Mouse (Mus musculus) C2C12 (cell line): ENCODE results near the gene Trim8. TPM values are rescaled to one million over a fixed set of nuclear protein-coding genes. Genes with fewer than 3 reads are reported as not detected.

Source experiments
- H3K27me3 ChIP-seq: one replicate; pipeline ENCODE4 v1.6.1; 2011; ENCODE audit not compliant: control insufficient read depth, insufficient read depth, insufficient read length
- H3K36me3 ChIP-seq: one replicate; pipeline ENCODE4 v1.6.1; 2011; ENCODE audit not compliant: control insufficient read depth, insufficient read depth
- H3K4me3 ChIP-seq: one replicate; pipeline ENCODE4 v1.5.1; 2011; ENCODE audit warnings: mild to moderate bottlenecking, control low read depth; ENCODE audit not compliant: poor library complexity, insufficient read depth, severe bottlenecking
- H3K79me2 ChIP-seq: one replicate; pipeline ENCODE4 v1.6.1; 2011; ENCODE audit not compliant: control insufficient read depth, insufficient read depth
- H3K79me3 ChIP-seq: one replicate; pipeline ENCODE4 v1.6.1; 2011; ENCODE audit warnings: low read depth, control low read depth
- H3ac ChIP-seq: one replicate; pipeline ENCODE3; 2011; ENCODE audit warnings: low read depth; ENCODE audit not compliant: control insufficient read depth, insufficient read length
- CEBPB ChIP-seq: IDR thresholded peaks from one replicate; pipeline ENCODE4 v1.6.1; 2011; ENCODE audit warnings: low read depth, mild to moderate bottlenecking, control low read depth, moderate library complexity
- CTCF ChIP-seq: IDR thresholded peaks from one replicate; pipeline ENCODE4 v1.5.1; 2011; ENCODE audit not compliant: control insufficient read depth, insufficient read depth, insufficient read length
- FOSL1 ChIP-seq: IDR thresholded peaks from one replicate; pipeline ENCODE4 v1.8.0; 2011; ENCODE audit warnings: mild to moderate bottlenecking, low read length; ENCODE audit not compliant: poor library complexity, insufficient read depth, severe bottlenecking
- MAX ChIP-seq: IDR thresholded peaks from one replicate; pipeline ENCODE4 v1.6.1; 2011; ENCODE audit warnings: mild to moderate bottlenecking, control low read depth
- MYOD1 ChIP-seq: IDR thresholded peaks from one replicate; pipeline ENCODE4 v1.6.1; 2011; ENCODE audit warnings: low read depth; ENCODE audit not compliant: control insufficient read depth, insufficient read length
- MYOG ChIP-seq: IDR thresholded peaks from one replicate; pipeline ENCODE4 v1.6.1; 2011; ENCODE audit not compliant: control insufficient read depth, insufficient read length; ENCODE audit errors: extremely low read depth
- USF1 ChIP-seq: IDR thresholded peaks from one replicate; pipeline ENCODE4 v1.6.1; 2011; ENCODE audit warnings: low read depth, mild to moderate bottlenecking, control low read depth, moderate library complexity
- polyA plus RNA-seq: library from polyadenylated mRNA; unstranded; fragments of >200 nt; fragmentation: generic; extraction: Trizol; gene quantifications from one replicate; pipeline ENCODE4 v1.2.1, GENCODE M21; 2012; ENCODE audit warnings: missing spikeins

Trim8 gene
- polyA plus RNA-seq, 1 experiment, result 26.8 TPM

DNA sequence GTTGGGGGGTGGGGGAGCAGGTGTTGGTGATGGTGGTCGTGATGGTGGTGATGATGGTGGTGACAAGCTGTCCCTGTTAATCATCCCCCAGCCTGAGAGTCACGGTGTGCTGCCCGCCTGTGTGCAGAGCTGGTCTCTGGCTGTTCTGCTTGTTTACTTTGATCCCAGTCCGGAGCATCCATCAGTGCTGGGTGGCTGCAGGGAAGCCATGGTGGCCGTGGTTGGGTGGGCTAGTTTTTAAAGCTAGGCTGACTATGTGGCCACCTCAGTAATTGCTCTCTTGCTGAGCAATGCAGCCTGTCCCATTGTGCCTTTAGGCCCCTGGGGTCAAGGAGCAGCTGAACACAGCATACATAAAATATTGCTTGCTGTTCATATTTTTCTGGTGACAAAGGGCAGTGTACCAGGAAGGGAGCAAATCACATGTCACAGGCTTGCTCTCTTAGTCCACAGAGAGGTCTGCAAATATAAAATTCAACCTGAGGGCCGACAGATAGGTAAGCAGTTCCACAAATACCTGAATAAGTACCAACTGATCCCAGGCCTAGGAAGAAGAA is 33.1 kb downstream of the Trim8 start:
- Histone ChIP-seq H3K36me3 (no peaks in the 10 kb centered on the region), H3K79me2 (no peaks in the 10 kb centered on the region), H3ac (no peak overlapping the region), H3K27me3 (no peaks in the 10 kb centered on the region), H3K79me3 (no peaks in the 10 kb centered on the region), H3K4me3 (no peak overlapping the region)
- TF ChIP-seq MAX (no peak), FOSL1 (no peak), USF1 (no peak), MYOG (no peak), MYOD1 (no peak), CEBPB (no peak), CTCF (no peak)

DNA sequence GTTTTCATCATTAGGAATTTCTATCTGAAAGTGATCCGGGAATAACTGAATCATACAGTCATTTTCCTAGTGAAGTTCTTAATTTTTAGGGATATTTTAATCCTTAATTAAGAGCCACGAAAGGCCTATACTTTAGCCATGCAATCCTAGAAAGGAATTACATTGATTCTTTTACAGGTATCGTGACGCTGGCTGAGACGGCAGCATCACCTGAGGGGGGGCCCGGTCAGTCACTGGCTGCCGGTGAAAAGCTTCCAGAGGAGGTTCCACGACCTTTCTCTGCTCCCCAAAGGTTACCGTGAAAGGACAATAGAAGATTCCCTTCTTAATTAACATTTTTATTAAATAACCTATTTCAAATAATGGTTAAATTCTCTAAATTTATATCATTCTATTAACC is 35.9 kb downstream of the Trim8 start:
- Histone ChIP-seq H3K79me3 (no peaks in the 10 kb centered on the region), H3K4me3 (no peak overlapping the region), H3ac (no peak overlapping the region), H3K27me3 (no peaks in the 10 kb centered on the region), H3K36me3 (no peaks in the 10 kb centered on the region), H3K79me2 (no peaks in the 10 kb centered on the region)
- no peak for TF ChIP-seq MYOG
- no peak for TF ChIP-seq USF1
- TF ChIP-seq MAX, result no peak
- TF ChIP-seq MYOD1, result no peak
- no peak for TF ChIP-seq FOSL1
- TF ChIP-seq CEBPB, result no peak
- TF ChIP-seq CTCF, result no peak

DNA sequence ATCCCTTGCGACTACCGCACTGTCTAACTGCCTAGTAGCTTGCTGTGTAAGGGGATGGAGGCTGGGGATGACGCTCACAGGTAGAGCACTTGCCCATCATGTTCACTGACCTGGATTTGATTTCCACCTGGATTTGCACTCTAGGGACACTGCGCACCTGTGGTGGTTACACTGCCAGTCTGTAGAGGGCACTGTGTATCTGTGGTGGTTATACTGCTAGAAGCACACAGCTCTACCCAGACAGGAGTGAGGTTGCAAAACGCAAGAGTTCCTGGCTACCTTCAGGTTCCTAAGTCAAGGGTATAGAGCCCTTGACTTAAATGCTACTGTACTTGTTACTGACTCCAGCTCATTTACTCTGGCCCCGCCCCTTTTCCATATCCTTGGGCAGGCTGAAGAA is 36.7 kb downstream of the Trim8 start:
- H3K4me3 ChIP-seq, result no peak overlapping the region
- H3K79me3 ChIP-seq, result no peaks in the 10 kb centered on the region
- H3K79me2 ChIP-seq, result no peaks in the 10 kb centered on the region
- H3ac ChIP-seq, result no peak overlapping the region
- TF ChIP-seq CTCF (no peak), USF1 (no peak), MYOD1 (no peak), FOSL1 (no peak), CEBPB (no peak), MAX (no peak), MYOG (no peak)
- H3K36me3 ChIP-seq, result no peaks in the 10 kb centered on the region
- H3K27me3 ChIP-seq, result no peaks in the 10 kb centered on the region

DNA sequence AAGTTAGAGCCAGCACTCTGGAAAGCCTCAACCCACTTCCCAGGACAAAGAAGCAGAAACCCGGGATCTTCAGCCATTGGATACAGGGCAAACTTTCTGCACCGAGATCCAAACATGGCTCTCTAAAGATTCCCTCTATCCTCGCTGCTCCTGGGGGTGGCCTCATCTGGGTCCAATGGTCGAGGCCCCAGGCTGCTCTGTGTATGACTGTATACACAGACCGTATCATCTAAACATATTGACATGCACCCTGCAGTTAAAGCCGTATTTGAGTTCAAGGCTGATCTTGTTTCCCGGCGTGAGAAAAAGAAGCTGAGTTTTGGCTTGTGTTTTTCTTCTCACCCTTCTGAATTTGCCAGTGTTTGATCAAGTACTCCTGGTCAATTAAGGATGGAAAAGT is 41.2 kb downstream of the Trim8 start:
- H3K4me3 ChIP-seq, result no peak overlapping the region
- H3K79me3 ChIP-seq, result no peaks in the 10 kb centered on the region
- H3K27me3 ChIP-seq, result no peaks in the 10 kb centered on the region
- no peak for TF ChIP-seq USF1
- no peak for TF ChIP-seq MYOG
- TF ChIP-seq FOSL1, result no peak
- H3K36me3 ChIP-seq, result no peaks in the 10 kb centered on the region
- H3K79me2 ChIP-seq, result no peaks in the 10 kb centered on the region
- no peak overlapping the region for H3ac ChIP-seq

DNA sequence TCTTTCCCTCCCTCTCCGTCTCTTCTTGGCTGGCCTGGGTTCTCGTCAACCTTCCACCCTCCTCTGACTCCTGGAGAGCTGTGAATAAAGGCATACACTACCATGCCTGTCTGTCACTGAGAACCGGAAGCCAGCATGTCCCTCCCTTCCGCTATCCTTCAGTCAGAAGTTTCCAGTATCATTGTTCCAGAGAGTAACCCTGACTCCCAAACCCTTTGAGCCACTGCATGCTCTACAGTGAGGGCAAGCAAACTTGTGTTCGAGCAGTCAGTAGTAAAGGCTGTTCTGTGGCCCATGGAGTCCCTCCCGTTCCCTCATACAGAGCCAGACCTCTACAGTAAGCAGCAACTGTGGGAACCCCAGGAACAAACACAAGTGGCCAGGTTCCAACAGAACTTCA is 46.1 kb downstream of the Trim8 start:
- no peak for TF ChIP-seq CEBPB
- no peak for TF ChIP-seq CTCF
- no peak for TF ChIP-seq USF1
- no peak for TF ChIP-seq MYOD1
- no peak for TF ChIP-seq MAX
- TF ChIP-seq MYOG, result no peak
- no peak for TF ChIP-seq FOSL1
- H3ac ChIP-seq, result no peak overlapping the region
- no peaks in the 10 kb centered on the region for H3K79me2 ChIP-seq
- H3K4me3 ChIP-seq, result no peak overlapping the region
- H3K27me3 ChIP-seq, result no peaks in the 10 kb centered on the region
- no peaks in the 10 kb centered on the region for H3K79me3 ChIP-seq
- H3K36me3 ChIP-seq, result no peaks in the 10 kb centered on the region

DNA sequence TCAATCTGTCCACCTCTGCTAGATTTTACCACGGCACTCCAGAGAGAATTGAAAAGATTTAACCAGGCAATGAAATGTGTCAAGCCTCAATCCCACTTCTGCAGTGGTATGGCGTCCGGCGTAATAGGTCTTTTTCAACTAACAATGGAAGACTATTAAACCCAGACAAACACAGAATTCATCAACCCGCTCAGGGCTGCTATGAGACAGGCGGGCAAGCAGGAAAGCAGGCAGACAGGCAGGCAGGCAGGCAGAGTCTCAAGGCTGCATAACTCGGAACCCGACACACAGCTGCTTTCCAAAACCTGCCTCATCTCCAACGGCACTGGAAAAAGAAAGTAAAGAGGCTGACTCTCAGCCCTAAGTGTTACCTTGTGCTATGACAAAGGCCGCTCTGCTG is 46.6 kb downstream of the Trim8 start:
- Histone ChIP-seq H3K36me3 (no peaks in the 10 kb centered on the region), H3K27me3 (no peaks in the 10 kb centered on the region), H3ac (no peak overlapping the region), H3K79me3 (no peaks in the 10 kb centered on the region), H3K4me3 (no peak overlapping the region), H3K79me2 (no peaks in the 10 kb centered on the region)
- TF ChIP-seq MYOD1 (no peak), USF1 (no peak), CEBPB (no peak), MYOG (no peak), FOSL1 (no peak), CTCF (no peak), MAX (no peak)
